Mouse (Mus musculus) ES-E14 (cell line): ENCODE measurements around the gene Kpnb1.

ENCODE experiments used
- HCFC1 ChIP-seq: IDR thresholded peaks from 2 replicates; pipeline ENCODE4 v1.6.1; 2012; ENCODE audit warnings: low read length, inconsistent platforms, borderline replicate concordance; ENCODE audit not compliant: insufficient read depth
- MAFK ChIP-seq: IDR thresholded peaks from 2 replicates; pipeline ENCODE4 v1.6.1; 2014; ENCODE audit warnings: mild to moderate bottlenecking, low read depth, low read length, inconsistent platforms; ENCODE audit not compliant: insufficient read depth
- ZNF384 ChIP-seq: IDR thresholded peaks from 2 replicates; pipeline ENCODE4 v1.6.1; 2012; ENCODE audit warnings: low read depth, low read length, inconsistent platforms

- TF ChIP-seq HCFC1 (no peak), ZNF384 (peak; percentile 69; the same call in 1 of the 2 replicates), MAFK (no peak)
Observed at GRCm38 (mm10) chr11:97185704-97186614, 1.7 kb downstream of the Kpnb1 start.
